Comparison of ENCODE assay signal across 10 mouse cellular contexts in genomic region chr12:79907583-79907982, GRCm38 (mm10).
DNase-seq lines count a peak whose midpoint lies in the region; ATAC-seq and TF ChIP-seq lines count a peak whose summit lies in the region.
"Had no signal": no experiment of that assay in that cellular context is flagged by ENCODE, and none has a peak within 500 bp of the region (broad histone marks: within the 10 kb centered on the region; RNA-seq: fewer than 3 reads in every experiment).

No protein-coding gene starts in this region.

- no peaks in the 10 kb centered on the region for H3K27me3 ChIP-seq in heart, embryonic 15.5 days

- H3K9me3 ChIP-seq in heart, embryonic 15.5 days (replicated peaks), result no peaks in the 10 kb centered on the region

- H3K4me3 ChIP-seq in left cerebral cortex, adult 2 months, result no peak overlapping the region
- no peak overlapping the region for H3K4me3 ChIP-seq in heart, embryonic 15.5 days

- 48% methylated on average over 5 of the region's 5 CpGs for WGBS in heart, embryonic 15.5 days

- intact Hi-C loops in left cerebral cortex, adult 2 months (cut with DNase I), result no loop called here
- intact Hi-C loops in left cerebral cortex, postnatal 4 days (cut with DNase I), result no loop called here

- no peak for DNase-seq in left cerebral cortex, adult 2 months (ENCODE audit: extremely low spot score in 1 of 2, low spot score in 2 of 2)
- DNase-seq in left cerebral cortex, postnatal 4 days, result no peak
- DNase-seq in adrenal gland, postnatal 14 days, result peak; percentile 87
- DNase-seq in lung, postnatal 4 days, result peak; percentile 84 to 90
- no peak for DNase-seq in c-Kit-positive CD71-positive TER-119-positive erythroid progenitor cells, embryonic 14.5 days (ENCODE audit: low spot score)
- no peak for DNase-seq in thymus, postnatal 36 days
- DNase-seq in T-cell, adult 2 months (ENCODE audit: low spot score), result no peak
- DNase-seq: gastrocnemius, postnatal 25 days had no signal

- no peak overlapping the region for H3K4me2 ChIP-seq in heart, embryonic 15.5 days

- H3K36me3 ChIP-seq in heart, embryonic 15.5 days, result no peaks in the 10 kb centered on the region

- no peak for ATAC-seq in heart, embryonic 15.5 days (replicated peaks; ENCODE audit: insufficient number of reproducible peaks, insufficient read depth, low FRiP score, low read depth)

- H3K9ac ChIP-seq in heart, embryonic 15.5 days, result no peak overlapping the region

- peaks cover 55% of the 10 kb centered on the region for H3K4me1 ChIP-seq in heart, embryonic 15.5 days (replicated peaks)

- H3K27ac ChIP-seq in left cerebral cortex, adult 2 months, result peak overlapping the region; percentile 66
- peak overlapping the region; percentile 99 for H3K27ac ChIP-seq in heart, embryonic 15.5 days
- H3K27ac ChIP-seq: macrophage had no signal

- no peak for TF ChIP-seq CTCF in left cerebral cortex, adult 2 months (IDR thresholded peaks at IDR 0.05)

Comparison
In these comparisons a context has a peak if more than half of its experiments do, and no peak if none do; other contexts are left out.
1. DNase-seq: peak in adrenal gland, postnatal 14 days (single experiment) and lung, postnatal 4 days (2 of 2); none in left cerebral cortex, adult 2 months (0 of 2), left cerebral cortex, postnatal 4 days (single experiment), c-Kit-positive CD71-positive TER-119-positive erythroid progenitor cells, embryonic 14.5 days (single experiment), thymus, postnatal 36 days (0 of 2) and T-cell, adult 2 months (single experiment).